Mouse (Mus musculus) liver, postnatal 0 days (tissue): ENCODE measurements around the gene Slc51b.

Experiments
- CTCF ChIP-seq: sonication (generic); IDR thresholded peaks from 2 replicates; pipeline ENCODE4 v1.5.1; 2016; ENCODE audit warnings: antibody characterized with exemption, low read depth
- EP300 ChIP-seq: IDR thresholded peaks from 2 replicates; pipeline ENCODE4 v1.6.1; 2016; ENCODE audit warnings: antibody characterized with exemption, low read depth, mild to moderate bottlenecking

GRCm38 (mm10) chr9:65394360-65394759 is 28.4 kb downstream of the Slc51b start:
- TF ChIP-seq CTCF (no peak), EP300 (no peak)
